Mouse (Mus musculus) lung, embryonic 14.5 days (tissue): Measurements from ENCODE around the gene Fanca. TPM values are rescaled to one million over a fixed set of nuclear protein-coding genes. Genes with fewer than 3 reads are reported as not detected.
A peak's percentile ranks its signal among the peaks of the same experiment; 100 is the strongest.

Experiments used
- ATAC-seq: fragments of 200-750 bp; cut with Nextera tagmentation; 2 replicates; pipeline ENCODE4 v1.8.0; 2017; ENCODE audit warnings: mild to moderate bottlenecking, moderate TSS enrichment, moderate library complexity; ENCODE audit not compliant: insufficient read depth
- DNase-seq: peaks from one replicate; pipeline ENCODE4 v3.0.0-alpha.2; 2015
- H3K27ac ChIP-seq: fragments of 300-500 bp; sonication (generic); 2 replicates; pipeline ENCODE4 v1.5.1; 2014; ENCODE audit warnings: low read depth, mild to moderate bottlenecking, moderate library complexity
- H3K27me3 ChIP-seq: fragments of 300-500 bp; sonication (generic); 2 replicates; pipeline ENCODE4 v1.6.1; 2014; ENCODE audit warnings: low read length, control low read depth; ENCODE audit not compliant: insufficient read depth
- H3K36me3 ChIP-seq: fragments of 300-500 bp; sonication (generic); 2 replicates; pipeline ENCODE4 v1.6.1; 2014; ENCODE audit warnings: control low read depth; ENCODE audit not compliant: insufficient read depth
- H3K4me1 ChIP-seq: fragments of 300-500 bp; sonication (generic); 2 replicates; pipeline ENCODE4 v1.6.1; 2014; ENCODE audit warnings: antibody characterized with exemption, control low read depth; ENCODE audit not compliant: insufficient read depth
- H3K4me2 ChIP-seq: fragments of 300-500 bp; sonication (generic); 2 replicates; pipeline ENCODE4 v1.6.1; 2014; ENCODE audit warnings: mild to moderate bottlenecking
- H3K4me3 ChIP-seq: fragments of 300-500 bp; sonication (generic); 2 replicates; pipeline ENCODE4 v1.5.1; 2014; ENCODE audit warnings: low read depth, low read length
- H3K9ac ChIP-seq: fragments of 300-500 bp; sonication (generic); 2 replicates; pipeline ENCODE4 v1.6.1; 2014
- H3K9me3 ChIP-seq: fragments of 300-500 bp; sonication (generic); 2 replicates; pipeline ENCODE4 v1.6.1; 2016; ENCODE audit warnings: low read depth, low read length, control low read depth
- CTCF ChIP-seq: IDR thresholded peaks from 2 replicates; pipeline ENCODE4 v1.5.1; 2016; ENCODE audit warnings: antibody characterized with exemption, low read depth
- WGBS: fragments of 180-500 bp; shearing (Covaris S2); extraction: QIAGEN DNeasy Blood & Tissue Kit; methylation state at CpG from one replicate; pipeline ENCODE4 v1.1.7; 2014; 5-methylcytosine and 5-hydroxymethylcytosine counted together
- polyA plus RNA-seq: library from polyadenylated mRNA; unstranded; fragments of >200 nt; fragmentation: Nextera tagmentation; extraction: Ambion mirVana; gene quantifications from 2 replicates; pipeline ENCODE4 v1.2.1, GENCODE M21; 2014

The Fanca gene
- polyA plus RNA-seq, 1 experiment from 2014 or later, result 41.6 TPM

GRCm38 (mm10) chr8:123244382-123244781 is 74.0 kb downstream of the Fanca start:
- Histone ChIP-seq H3K27me3 (no peaks in the 10 kb centered on the region), H3K4me1 (no peaks in the 10 kb centered on the region), H3K9me3 (no peaks in the 10 kb centered on the region), H3K4me3 (no peak overlapping the region), H3K9ac (no peak overlapping the region), H3K4me2 (no peak overlapping the region), H3K27ac (no peak overlapping the region), H3K36me3 (peaks cover 72% of the 10 kb centered on the region)
- 90% methylated on average over 4 of the region's 4 CpGs for WGBS
- DNase-seq, result no peak
- ATAC-seq, result no peak
- no peak for TF ChIP-seq CTCF

GRCm38 (mm10) chr8:123243053-123243452 is 75.3 kb downstream of the Fanca start:
- TF ChIP-seq CTCF, result peak; percentile 38; the same call in 1 of the 2 replicates
- peaks cover 59% of the 10 kb centered on the region for H3K36me3 ChIP-seq
- no peaks in the 10 kb centered on the region for H3K9me3 ChIP-seq
- H3K9ac ChIP-seq, result no peak overlapping the region
- no peak overlapping the region for H3K4me2 ChIP-seq
- no peaks in the 10 kb centered on the region for H3K27me3 ChIP-seq
- no peak overlapping the region for H3K27ac ChIP-seq
- no peaks in the 10 kb centered on the region for H3K4me1 ChIP-seq
- WGBS, result 67% methylated on average over 11 of the region's 11 CpGs
- ATAC-seq (no peak), DNase-seq (no peak)
- H3K4me3 ChIP-seq, result no peak overlapping the region

- Histone ChIP-seq H3K4me3 (no peak overlapping the region), H3K4me2 (no peak overlapping the region), H3K27me3 (no peaks in the 10 kb centered on the region; the same call in 1 of the 2 replicates), H3K9ac (no peak overlapping the region), H3K4me1 (no peaks in the 10 kb centered on the region), H3K9me3 (no peaks in the 10 kb centered on the region), H3K36me3 (peaks cover 51% of the 10 kb centered on the region), H3K27ac (no peak overlapping the region)
- WGBS, result 74% methylated on average over 7 of the region's 7 CpGs
- TF ChIP-seq CTCF, result no peak
- DNase-seq (no peak), ATAC-seq (no peak)
Observed at GRCm38 (mm10) chr8:123242107-123242923, 76.1 kb downstream of the Fanca start.

- ATAC-seq, result no peak
- WGBS, result 85% methylated on average over 10 of the region's 10 CpGs
Observed at GRCm38 (mm10) chr8:123239398-123239797, 79.0 kb downstream of the Fanca start.

GRCm38 (mm10) chr8:123235520-123236497 is 82.6 kb downstream of the Fanca start, which contains the start of gene Spata2l:
Gene Spata2l (minus strand): TSS chr8:123236233.
- peak; percentile 29; the same call in 1 of the 2 replicates for TF ChIP-seq CTCF
- Histone ChIP-seq H3K4me1 (0 out of 2 replicates have a peak, but pooled peaks cover 6% of the 10 kb centered on the region), H3K4me2 (peak within 1 kb of the TSS; percentile 93), H3K4me3 (peak within 1 kb of the TSS; percentile 56), H3K27ac (no peak within 1 kb of the TSS), H3K9ac (peak within 1 kb of the TSS; percentile 58), H3K36me3 (no peaks in the 10 kb centered on the region), H3K27me3 (peaks cover 21% of the 10 kb centered on the region; the same call in 1 of the 2 replicates), H3K9me3 (no peaks in the 10 kb centered on the region)
- 2% methylated on average over 57 of the region's 57 CpGs for WGBS
- DNase-seq (peak; percentile 92), ATAC-seq (peak; percentile 86)

More at GRCm38 (mm10) chr8:123239398-123239797, 79.0 kb downstream of the Fanca start:
- Histone ChIP-seq H3K4me2 (no peak overlapping the region), H3K4me1 (0 out of 2 replicates have a peak, but pooled peaks cover 6% of the 10 kb centered on the region), H3K27me3 (peaks cover 15% of the 10 kb centered on the region; the same call in 1 of the 2 replicates), H3K36me3 (peaks cover 22% of the 10 kb centered on the region), H3K27ac (no peak overlapping the region), H3K4me3 (no peak overlapping the region), H3K9me3 (no peaks in the 10 kb centered on the region), H3K9ac (no peak overlapping the region)
- no peak for DNase-seq
- no peak for TF ChIP-seq CTCF

- DNase-seq, result peak; percentile 27
- TF ChIP-seq CTCF, result no peak
Observed at GRCm38 (mm10) chr8:123234918-123235519, 83.4 kb downstream of the Fanca start.

More at GRCm38 (mm10) chr8:123234918-123235519, 83.4 kb downstream of the Fanca start:
- Histone ChIP-seq H3K9me3 (no peaks in the 10 kb centered on the region), H3K9ac (peak overlapping the region; percentile 58), H3K27ac (no peak overlapping the region), H3K4me3 (peak overlapping the region; percentile 56), H3K27me3 (peaks cover 21% of the 10 kb centered on the region; the same call in 1 of the 2 replicates), H3K36me3 (no peaks in the 10 kb centered on the region), H3K4me1 (0 out of 2 replicates have a peak, but pooled peaks cover 6% of the 10 kb centered on the region), H3K4me2 (peak overlapping the region; percentile 93)
- no peak for ATAC-seq
- WGBS, result 31% methylated on average over 13 of the region's 13 CpGs
